Mouse (Mus musculus) liver, postnatal 0 days (tissue): Measurements from ENCODE around the gene Apobec1. TPM values are rescaled to one million over a fixed set of nuclear protein-coding genes. Genes with fewer than 3 reads are reported as not detected.

ENCODE experiments used
- ATAC-seq: fragments of 200-750 bp; cut with Nextera tagmentation; 2 replicates; pipeline ENCODE4 v1.8.0; 2017; ENCODE audit warnings: mild to moderate bottlenecking, moderate library complexity
- DNase-seq: peaks from one replicate; pipeline ENCODE4 v3.0.0-alpha.2; 2016
- H3K27ac ChIP-seq: fragments of 300-500 bp; sonication (generic); 2 replicates; pipeline ENCODE4 v1.5.1; 2014; ENCODE audit warnings: antibody characterized with exemption, moderate library complexity, mild to moderate bottlenecking, low read depth
- H3K27me3 ChIP-seq: fragments of 300-500 bp; sonication (generic); 2 replicates; pipeline ENCODE4 v1.6.1; 2014; ENCODE audit warnings: low read length, control low read depth, mixed read lengths; ENCODE audit not compliant: insufficient read depth
- H3K36me3 ChIP-seq: fragments of 300-500 bp; sonication (generic); replicated peaks from 2 replicates; pipeline ENCODE4 v1.6.1; 2014; ENCODE audit warnings: mild to moderate bottlenecking, control low read depth, low read length, moderate library complexity, mixed read lengths; ENCODE audit not compliant: insufficient read depth
- H3K4me1 ChIP-seq: fragments of 300-500 bp; sonication (generic); 2 replicates; pipeline ENCODE4 v1.6.1; 2014; ENCODE audit warnings: antibody characterized with exemption, mild to moderate bottlenecking, control low read depth; ENCODE audit not compliant: insufficient read depth
- H3K4me2 ChIP-seq: fragments of 300-500 bp; sonication (generic); 2 replicates; pipeline ENCODE4 v1.6.1; 2014; ENCODE audit warnings: low read depth, mild to moderate bottlenecking, low read length, moderate library complexity, mixed read lengths
- H3K4me3 ChIP-seq: fragments of 300-500 bp; sonication (generic); 2 replicates; pipeline ENCODE4 v1.5.1; 2014; ENCODE audit warnings: low read depth, low read length
- H3K9ac ChIP-seq: fragments of 300-500 bp; sonication (generic); replicated peaks from 2 replicates; pipeline ENCODE4 v1.6.1; 2014; ENCODE audit warnings: mild to moderate bottlenecking, moderate library complexity
- H3K9me3 ChIP-seq: fragments of 300-500 bp; sonication (generic); 2 replicates; pipeline ENCODE4 v1.6.1; 2016; ENCODE audit warnings: mild to moderate bottlenecking, control low read depth, low read length, mixed read lengths
- CTCF ChIP-seq: sonication (generic); IDR thresholded peaks from 2 replicates; pipeline ENCODE4 v1.5.1; 2016; ENCODE audit warnings: antibody characterized with exemption, low read depth
- EP300 ChIP-seq: IDR thresholded peaks from 2 replicates; pipeline ENCODE4 v1.6.1; 2016; ENCODE audit warnings: antibody characterized with exemption, low read depth, mild to moderate bottlenecking
- WGBS: fragments of 180-500 bp; shearing (Covaris S2); extraction: QIAGEN DNeasy Blood & Tissue Kit; methylation state at CpG from one replicate; pipeline ENCODE4 v1.1.7; 2014; ENCODE audit not compliant: insufficient replicate concordance; 5-methylcytosine and 5-hydroxymethylcytosine counted together
- polyA plus RNA-seq: library from polyadenylated mRNA; unstranded; fragments of >200 nt; fragmentation: Nextera tagmentation; extraction: Ambion mirVana; gene quantifications from 2 replicates; pipeline ENCODE4 v1.2.1, GENCODE M21; 2015

Gene Apobec1
- polyA plus RNA-seq, 1 experiment from 2014 or later, result 11.9 TPM

DNA sequence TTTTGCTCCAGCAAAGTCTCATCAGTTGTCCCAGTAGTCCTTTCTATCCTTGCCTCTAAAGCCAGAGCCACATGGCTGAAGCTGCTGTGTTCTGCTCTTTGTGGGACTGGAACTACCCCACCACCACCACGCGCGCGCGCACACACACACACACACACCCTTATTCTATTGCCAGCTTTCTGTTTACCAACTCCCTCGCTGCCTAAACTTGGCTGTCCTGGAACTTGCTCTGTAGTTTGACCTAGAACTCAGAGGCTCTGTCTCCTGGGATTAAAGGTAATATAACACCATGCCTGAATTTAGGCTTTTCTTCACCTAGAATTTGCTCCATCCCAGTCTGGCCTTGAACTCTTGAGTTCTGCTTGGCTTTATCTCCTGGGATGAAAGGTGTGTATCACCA lies 18.8 kb upstream of the Apobec1 start:
- TF ChIP-seq CTCF, result no peak
- TF ChIP-seq EP300, result no peak
- Histone ChIP-seq H3K4me2 (no peak overlapping the region), H3K9ac (no peak overlapping the region), H3K36me3 (no peaks in the 10 kb centered on the region), H3K4me3 (no peak overlapping the region), H3K27me3 (no peaks in the 10 kb centered on the region), H3K9me3 (no peaks in the 10 kb centered on the region), H3K27ac (no peak overlapping the region), H3K4me1 (0 out of 2 replicates have a peak, but pooled peaks cover 2% of the 10 kb centered on the region)
- ATAC-seq (peak; percentile 26; the same call in 1 of the 2 replicates), DNase-seq (peak; percentile 33)
- 68% methylated on average over 6 of the region's 6 CpGs for WGBS

DNA sequence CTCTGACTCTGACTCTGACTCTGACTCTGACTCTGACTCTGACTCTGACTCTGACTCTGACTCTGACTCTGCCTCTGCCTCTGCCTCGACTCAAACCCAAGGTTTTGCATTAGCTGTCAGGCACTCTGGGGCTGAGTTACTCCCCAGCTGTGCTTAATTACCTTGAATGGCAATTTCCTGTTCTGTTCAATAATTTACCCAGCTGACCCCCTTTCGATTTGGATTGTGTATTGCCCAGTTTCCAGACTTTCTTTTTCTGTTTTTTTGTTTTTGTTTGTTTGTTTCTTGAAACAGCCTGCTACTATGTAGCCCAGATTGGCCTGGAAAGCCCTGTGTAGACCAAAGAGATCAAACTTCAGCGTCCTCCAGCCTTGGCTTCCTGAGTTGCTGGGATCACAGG lies 13.8 kb upstream of the Apobec1 start:
- H3K9ac ChIP-seq, result no peak overlapping the region
- no peak overlapping the region for H3K4me2 ChIP-seq
- no peak for ATAC-seq
- H3K4me3 ChIP-seq, result no peak overlapping the region
- WGBS, result 55% methylated on average over 3 of the region's 3 CpGs
- H3K9me3 ChIP-seq, result no peaks in the 10 kb centered on the region
- H3K36me3 ChIP-seq, result no peaks in the 10 kb centered on the region
- H3K27ac ChIP-seq, result no peak overlapping the region
- no peak for TF ChIP-seq CTCF
- TF ChIP-seq EP300, result no peak
- DNase-seq, result no peak
- H3K4me1 ChIP-seq, result no peaks in the 10 kb centered on the region
- H3K27me3 ChIP-seq, result no peaks in the 10 kb centered on the region

DNA sequence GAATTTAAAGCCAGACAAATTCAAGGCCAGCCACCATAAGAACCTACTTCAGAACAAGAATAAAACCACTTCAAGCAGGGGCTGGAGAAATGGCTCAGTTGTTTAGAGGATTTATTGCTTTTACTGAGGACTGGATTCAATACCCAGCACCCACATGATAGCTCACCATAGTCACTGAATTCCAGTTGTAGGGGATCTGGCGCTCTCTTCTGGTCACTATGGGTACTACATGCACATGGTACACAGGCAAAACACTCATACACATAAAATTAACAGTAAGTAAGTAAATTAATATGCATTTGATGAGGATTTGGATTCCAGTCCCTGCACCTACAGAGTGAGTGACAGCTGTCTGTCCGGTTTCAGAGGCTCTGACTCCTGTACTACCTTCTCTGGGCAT lies 11.8 kb upstream of the Apobec1 start:
- Histone ChIP-seq H3K9me3 (no peaks in the 10 kb centered on the region), H3K4me3 (no peak overlapping the region), H3K9ac (no peak overlapping the region), H3K27ac (no peak overlapping the region), H3K4me2 (no peak overlapping the region), H3K27me3 (no peaks in the 10 kb centered on the region), H3K36me3 (no peaks in the 10 kb centered on the region), H3K4me1 (no peaks in the 10 kb centered on the region)
- DNase-seq, result peak; percentile 51
- no peak for ATAC-seq
- 69% methylated on average over 2 of the region's 2 CpGs for WGBS
- TF ChIP-seq EP300 (no peak), CTCF (peak; percentile 77)

DNA sequence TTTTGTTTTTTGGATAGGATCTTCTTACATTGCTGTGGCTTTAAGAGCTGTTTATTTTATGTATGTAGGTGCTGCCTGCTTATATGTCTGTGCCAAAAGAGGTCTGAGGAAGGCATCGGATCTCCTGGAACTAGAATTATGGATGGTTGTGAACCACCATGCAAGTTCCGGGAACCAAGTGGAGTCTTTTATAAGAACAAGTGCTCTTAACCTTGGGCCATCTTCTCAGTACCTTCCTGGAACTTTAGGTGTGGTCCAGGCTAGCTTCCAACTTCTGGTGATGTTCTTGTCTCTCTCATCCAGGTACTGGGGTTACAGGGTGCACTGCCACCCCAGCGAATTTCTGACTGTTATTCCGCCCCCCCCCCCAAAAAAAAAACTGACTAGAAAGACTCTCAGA lies 10.2 kb upstream of the Apobec1 start:
- Histone ChIP-seq H3K9me3 (no peaks in the 10 kb centered on the region), H3K4me1 (no peaks in the 10 kb centered on the region), H3K4me3 (no peak overlapping the region), H3K4me2 (no peak overlapping the region), H3K27me3 (no peaks in the 10 kb centered on the region), H3K9ac (no peak overlapping the region), H3K27ac (no peak overlapping the region), H3K36me3 (no peaks in the 10 kb centered on the region)
- 70% methylated on average over 4 of the region's 4 CpGs for WGBS
- ATAC-seq, result no peak
- no peak for DNase-seq
- TF ChIP-seq EP300 (no peak), CTCF (no peak)

DNA sequence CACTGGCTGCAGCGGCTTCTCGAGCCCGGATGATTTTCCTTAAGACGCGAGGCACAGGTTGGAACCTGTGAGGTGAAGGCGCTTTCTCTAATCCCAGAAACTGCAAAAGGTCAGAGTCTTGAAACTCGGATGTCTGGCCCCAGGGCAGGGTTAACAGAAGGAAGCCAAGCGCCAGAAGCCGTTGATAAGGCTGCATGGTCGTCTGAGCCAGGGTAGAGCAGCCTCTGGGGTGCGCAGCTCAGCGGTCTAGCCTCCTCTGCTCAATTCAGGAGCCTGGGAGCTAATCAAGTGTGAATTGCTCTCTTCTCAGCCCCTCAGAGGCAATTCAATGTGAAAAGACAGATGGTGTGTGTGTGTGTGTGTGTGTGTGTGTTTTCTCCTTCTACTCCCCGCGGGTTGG lies 7.5 kb upstream of the Apobec1 start, which contains the start of gene Gdf3:
Gene Gdf3, minus strand, starts transcription at position 317 of the 400 bp plus-strand sequence.
- ATAC-seq, result peak; percentile 49
- Histone ChIP-seq H3K9ac (no peak within 1 kb of the TSS), H3K27me3 (no peaks in the 10 kb centered on the region), H3K36me3 (no peaks in the 10 kb centered on the region), H3K4me1 (no peaks in the 10 kb centered on the region), H3K4me2 (peak within 1 kb of the TSS; percentile 35; the same call in 1 of the 2 replicates), H3K9me3 (no peaks in the 10 kb centered on the region), H3K27ac (no peak within 1 kb of the TSS), H3K4me3 (no peak within 1 kb of the TSS)
- WGBS, result 36% methylated on average over 14 of the region's 14 CpGs
- TF ChIP-seq EP300, result no peak
- TF ChIP-seq CTCF, result no peak
- DNase-seq, result no peak

DNA sequence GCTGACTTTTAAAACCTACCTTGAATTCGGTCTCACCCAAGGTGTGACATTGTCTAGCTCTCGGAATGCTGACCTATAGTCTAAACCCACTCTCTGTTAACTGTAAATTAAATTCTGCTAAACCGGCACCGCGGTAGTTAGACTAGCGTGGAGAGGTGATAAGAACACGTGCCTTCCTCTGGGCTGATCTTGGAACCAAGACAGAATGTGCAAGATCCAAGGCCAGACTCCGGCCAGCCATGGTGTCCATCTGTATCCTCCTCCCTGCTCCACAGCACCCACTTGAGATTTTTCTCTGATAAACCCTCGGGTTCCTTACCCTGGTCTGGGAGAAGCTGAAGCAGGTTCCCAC lies 7.1 kb upstream of the Apobec1 start:
- Histone ChIP-seq H3K4me1 (no peaks in the 10 kb centered on the region), H3K9me3 (no peaks in the 10 kb centered on the region), H3K9ac (no peak overlapping the region), H3K4me3 (no peak overlapping the region), H3K4me2 (peak overlapping the region; percentile 35; the same call in 1 of the 2 replicates), H3K27me3 (no peaks in the 10 kb centered on the region), H3K36me3 (no peaks in the 10 kb centered on the region), H3K27ac (no peak overlapping the region)
- WGBS, result 37% methylated on average over 9 of the region's 9 CpGs
- DNase-seq (no peak), ATAC-seq (no peak)
- TF ChIP-seq EP300 (no peak), CTCF (no peak)
